Mouse (Mus musculus) layer of hippocampus, adult 18-20 months (tissue): ENCODE data around the gene 6330409D20Rik. TPM values are rescaled to one million over a fixed set of nuclear protein-coding genes. Genes with fewer than 3 reads are reported as not detected.

Experiments used
- DNase-seq, 2 experiments: peaks; one replicate each; pipeline ENCODE4 v3.0.0; 2022; ENCODE audit warnings: low spot score in 2 of 2
- total RNA-seq, 2 experiments: library from RNA; stranded (reverse); gene quantifications; 2 replicates each; pipeline ENCODE4 v1.2.3; 2021

Gene 6330409D20Rik
- total RNA-seq, 2 experiments from 2014 or later: 1.5 to 1.8 TPM

DNA sequence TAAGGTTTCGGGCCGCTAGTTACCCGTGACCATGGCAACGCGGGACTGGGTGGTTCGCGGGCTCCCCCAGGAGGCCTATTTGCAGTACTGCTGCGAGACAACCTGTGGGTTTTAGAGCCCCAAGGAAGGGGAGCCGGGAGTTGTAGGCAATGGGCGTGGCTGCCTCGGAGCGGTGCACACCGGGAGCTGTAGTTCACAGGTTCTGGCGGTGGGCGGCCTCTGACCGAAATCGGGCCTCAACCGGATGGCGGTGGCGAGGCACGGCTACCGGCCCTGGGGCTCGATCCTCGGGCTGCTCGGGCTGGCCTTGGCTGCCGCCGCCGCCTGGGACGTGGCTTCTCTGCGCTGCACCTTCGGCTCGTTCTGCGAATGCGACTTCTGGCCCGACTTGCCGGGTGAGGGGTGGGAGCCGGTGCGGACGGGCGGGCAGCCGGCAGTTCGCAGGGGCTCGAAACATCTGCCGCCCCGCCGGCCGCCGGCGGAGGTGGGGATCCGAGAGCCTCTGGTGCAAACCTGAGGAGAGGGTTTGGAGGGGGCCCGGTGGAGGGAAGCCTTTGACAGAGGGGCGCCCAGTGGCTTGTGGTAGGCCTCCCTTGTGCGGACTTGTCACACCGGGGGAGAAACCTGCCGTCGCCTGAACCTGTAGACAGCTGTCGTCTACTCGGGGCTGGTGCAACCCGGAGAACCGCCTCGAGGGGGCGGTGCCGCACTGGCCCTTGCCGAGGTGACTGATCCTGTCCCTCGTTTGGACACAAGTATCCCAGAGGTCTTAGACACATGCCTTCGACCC is 16.4 kb upstream of the 6330409D20Rik start, which contains the start of gene Tor2a:
Gene Tor2a, plus strand, starts transcription at position 179 of the 790 bp plus-strand sequence.
- peak; percentile 96 to 98 for DNase-seq

DNA sequence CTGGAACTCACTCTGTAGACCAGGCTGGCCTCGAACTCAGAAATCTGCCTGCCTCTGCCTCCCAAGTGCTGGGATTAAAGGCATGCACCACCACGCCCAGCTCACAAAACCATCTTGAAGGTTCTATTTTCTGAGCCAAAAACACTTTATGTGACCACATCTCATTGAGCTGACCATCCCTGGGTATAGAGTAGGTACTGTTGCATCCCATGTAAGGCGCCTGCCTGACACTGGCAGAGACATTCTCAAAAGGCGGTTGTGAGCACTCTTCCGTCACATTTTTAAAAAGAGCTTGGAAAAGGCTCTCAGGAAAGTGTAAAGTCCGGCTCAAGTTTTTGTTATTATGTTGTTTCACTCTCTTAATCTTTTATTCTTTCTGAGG is 15.8 kb upstream of the 6330409D20Rik start:
- DNase-seq: no peak

DNA sequence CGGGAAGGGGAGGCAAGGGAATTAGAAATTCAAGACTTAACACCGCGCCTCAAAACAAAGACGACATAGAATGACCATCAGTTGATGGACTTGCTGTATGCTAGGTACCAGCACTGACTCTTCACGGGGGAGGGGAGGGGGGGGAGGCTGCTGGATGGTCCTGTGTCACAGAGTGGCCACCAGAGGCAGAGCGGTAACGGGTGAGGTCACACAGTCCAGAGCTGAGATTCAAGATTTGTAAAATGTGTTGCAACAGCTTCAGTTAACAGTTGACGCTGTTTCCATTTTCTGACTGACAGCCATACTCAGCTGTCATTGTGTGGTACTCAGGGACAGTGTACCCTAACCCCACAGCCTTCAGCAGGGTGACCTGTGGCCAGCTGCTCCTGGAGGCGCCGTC is 11.4 kb upstream of the 6330409D20Rik start:
- DNase-seq: no peak

DNA sequence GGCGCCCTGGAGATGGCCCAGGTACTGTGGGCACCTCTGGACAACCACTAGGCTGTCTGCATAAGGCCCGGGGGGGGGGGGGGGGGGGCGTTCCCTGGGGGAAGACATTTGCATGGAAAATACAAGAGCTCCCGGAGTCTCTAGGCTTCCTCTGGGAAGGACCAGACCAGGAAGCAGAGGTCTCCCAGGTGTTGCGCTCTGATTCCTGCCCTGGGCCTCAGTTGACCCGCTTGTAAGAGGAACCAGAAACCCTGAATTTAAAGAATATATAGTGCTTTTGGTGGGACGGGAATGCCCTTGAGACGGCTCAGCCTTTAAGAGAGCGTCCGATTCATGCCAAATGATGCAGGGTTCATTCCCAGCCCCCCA is 10.8 kb upstream of the 6330409D20Rik start:
- no peak for DNase-seq

DNA sequence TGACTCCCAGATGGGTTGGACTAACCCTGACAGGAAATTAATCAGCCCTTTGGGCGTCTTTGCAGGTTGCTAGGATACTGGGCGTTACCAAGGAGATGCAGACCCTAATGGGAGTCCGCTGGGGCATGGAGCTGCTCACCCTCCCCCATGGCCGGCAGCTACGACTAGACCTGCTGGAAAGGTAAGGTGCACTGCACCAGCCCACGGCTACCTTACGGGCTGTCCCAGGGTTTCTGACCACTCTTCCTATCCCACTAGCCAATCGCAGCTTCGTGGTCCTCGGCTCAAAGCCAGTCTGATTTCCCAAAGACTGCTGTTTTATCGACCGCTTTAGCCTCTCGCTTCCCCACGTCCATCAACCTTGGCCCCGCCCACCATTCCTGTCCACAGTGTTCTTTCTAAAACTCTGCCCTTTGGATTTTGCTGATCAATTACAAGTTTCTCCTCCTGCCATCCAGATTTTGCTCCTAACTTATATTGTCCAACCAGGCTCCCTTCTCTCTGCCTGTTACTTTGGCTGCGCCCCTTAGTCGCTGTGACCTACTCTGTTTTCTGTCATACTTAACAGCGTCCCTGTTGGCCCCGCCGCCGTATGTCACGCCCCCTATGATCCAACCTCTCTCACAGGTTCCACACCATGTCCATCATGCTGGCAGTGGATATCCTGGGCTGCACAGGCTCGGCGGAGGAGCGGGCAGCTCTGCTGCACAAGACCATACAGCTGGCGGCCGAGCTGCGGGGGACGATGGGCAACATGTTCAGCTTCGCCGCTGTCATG is 10.3 kb upstream of the 6330409D20Rik start:
- DNase-seq: no peak

DNA sequence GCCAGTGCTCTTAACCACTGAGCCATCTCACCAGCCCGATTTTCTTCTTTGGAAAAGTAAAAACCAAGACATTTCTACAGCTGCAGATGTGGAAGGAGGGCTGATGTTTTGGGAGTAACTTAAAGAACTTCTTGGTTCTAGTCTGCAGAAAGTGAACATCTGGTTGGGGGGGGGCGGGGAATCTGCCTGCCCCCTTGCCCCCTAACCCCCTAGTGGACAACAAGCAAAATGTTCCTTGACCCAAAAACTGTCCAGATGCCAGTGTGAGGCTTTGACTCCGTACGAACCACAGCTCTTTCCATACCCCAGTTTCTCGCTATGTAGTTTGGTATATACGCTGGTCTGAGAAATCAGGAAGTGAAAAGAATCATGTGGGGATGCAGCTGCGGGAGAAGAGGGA is 9.4 kb upstream of the 6330409D20Rik start:
- no peak for DNase-seq

DNA sequence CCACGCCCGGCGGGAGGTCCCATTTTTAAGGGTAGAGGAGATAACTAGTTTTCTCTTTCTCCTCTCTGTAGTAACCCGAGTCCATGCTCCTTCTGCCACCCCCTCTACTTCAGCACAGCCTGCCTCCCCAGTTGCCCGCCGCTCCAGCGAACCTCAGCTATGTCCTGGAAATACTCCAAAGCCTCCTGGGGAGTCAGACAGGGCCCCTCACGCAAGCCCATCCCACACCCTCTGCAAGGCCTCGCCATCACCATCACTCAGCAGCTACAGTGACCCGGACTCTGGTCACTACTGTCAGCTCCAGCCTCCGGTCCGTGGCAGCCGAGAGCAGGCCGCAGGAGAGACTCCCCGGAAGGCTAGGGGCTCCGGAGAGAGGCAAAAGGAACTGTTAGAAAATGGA is 8.3 kb upstream of the 6330409D20Rik start:
- no peak for DNase-seq

DNA sequence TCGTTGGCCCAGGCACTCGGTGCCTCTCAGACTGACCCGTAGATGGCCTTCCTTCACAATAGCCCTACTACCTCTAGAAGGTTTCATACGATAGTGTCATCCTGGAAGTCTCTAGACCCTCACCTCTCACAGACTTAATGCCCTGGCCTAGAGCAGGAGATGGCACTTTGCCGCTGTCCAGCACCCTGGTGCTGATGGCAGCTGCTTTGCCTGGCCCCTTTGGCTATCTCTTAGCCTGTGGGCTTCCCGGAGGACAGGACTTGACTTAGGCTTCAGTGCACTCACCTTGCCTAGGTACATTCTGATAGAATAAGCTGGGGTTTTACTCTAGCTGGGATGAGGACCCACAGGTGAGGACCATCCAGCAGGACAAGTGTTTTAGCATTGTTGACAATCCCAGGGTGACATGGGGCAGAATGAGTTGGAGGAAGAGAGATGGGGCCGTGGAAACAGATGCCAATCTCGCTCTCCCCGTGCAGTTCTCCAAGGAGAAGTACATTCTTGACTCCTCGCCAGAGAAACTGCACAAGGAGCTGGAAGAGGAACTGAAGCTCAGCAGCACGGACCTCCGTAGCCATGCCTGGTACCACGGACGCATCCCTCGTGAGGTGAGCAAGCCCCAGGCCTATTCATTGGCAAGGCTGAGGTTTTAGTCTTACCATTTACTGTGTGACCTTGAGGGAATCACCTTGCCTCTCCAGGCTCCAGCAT is 3.6 kb upstream of the 6330409D20Rik start:
- no peak for DNase-seq

DNA sequence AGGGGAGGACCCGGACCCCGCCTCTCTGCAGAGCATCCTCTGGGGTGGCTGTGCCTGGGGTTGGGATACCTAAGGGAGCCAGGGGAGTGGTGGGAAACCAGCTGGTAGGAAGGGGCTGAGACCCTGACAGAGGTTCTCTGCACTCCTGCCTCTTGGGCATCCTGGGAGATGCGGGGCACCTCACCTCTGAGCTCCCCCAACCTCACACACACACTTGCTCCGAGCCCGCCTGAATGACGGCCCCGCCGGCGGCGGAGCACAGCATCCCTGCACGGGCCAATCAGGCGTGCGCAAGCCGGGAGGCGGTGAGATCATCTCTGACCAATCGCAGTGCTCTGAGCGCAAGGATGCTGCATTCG is 1.3 kb upstream of the 6330409D20Rik start:
- DNase-seq: peak; percentile 87 to 89

DNA sequence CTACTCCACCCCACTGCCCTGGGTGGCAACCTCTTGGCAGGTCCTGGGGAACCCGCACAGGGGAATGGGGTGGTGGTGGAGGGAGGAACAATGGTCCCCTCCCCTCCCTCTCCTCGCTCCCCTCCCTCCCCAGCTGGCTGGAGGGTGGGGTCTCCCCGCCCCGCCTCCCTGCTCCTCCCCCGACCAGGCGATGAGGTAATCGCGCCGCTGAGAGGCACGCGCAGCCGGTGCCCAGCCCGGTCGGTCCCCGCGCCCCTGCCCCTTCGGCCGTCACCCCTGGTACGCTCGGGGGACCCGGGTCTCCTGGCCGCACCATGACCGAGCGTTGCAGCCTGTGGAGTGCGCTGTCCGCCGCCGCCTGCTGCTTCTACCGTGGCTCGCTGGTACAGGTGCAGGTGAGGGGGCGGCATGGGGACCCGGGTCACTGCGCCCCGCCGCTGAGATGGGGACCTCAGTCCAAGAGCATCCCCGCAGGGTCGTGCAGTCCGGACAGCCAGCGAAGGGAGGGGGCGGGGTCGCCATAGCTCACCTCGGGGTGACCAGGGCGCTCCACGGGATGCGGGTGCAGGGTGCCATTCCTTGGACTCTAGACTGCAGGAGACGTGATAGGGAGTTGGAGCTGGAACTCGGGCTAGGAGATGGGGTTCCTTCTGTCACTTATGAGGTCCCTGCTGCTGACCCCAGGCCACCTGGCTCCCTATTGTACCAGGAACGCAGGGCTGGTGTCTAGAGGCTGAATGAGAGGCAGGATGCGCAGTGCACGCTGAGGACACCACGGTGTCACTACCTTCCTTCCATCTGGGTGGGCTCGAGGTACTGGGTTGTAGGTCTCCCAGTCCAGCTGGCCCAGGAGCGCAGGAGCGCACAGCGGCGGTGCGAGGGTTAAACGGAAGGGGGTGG is 707 bp upstream of the 6330409D20Rik start:
- DNase-seq: peak in 1 of 2 experiments; percentile 51

DNA sequence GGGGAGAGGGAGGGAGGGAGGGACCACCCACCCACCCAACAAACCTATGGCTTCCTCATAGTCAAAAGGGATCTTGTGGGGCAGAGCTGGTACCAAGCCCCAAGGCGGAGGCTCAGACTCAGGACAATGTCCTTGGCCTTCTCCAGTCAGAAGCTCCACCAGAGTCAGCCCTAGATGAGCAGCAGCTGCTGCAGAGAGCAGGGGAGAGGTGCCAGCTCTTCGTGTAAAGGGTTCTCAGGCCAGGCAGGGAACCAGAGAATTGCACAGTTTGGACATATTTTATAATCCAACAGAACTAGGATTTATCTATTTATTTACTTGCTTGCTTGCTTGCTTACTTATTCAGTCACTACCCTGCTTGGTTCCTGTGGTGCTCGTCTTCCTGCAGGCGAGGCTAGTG is 1.5 kb downstream of the 6330409D20Rik start:
- no peak for DNase-seq

DNA sequence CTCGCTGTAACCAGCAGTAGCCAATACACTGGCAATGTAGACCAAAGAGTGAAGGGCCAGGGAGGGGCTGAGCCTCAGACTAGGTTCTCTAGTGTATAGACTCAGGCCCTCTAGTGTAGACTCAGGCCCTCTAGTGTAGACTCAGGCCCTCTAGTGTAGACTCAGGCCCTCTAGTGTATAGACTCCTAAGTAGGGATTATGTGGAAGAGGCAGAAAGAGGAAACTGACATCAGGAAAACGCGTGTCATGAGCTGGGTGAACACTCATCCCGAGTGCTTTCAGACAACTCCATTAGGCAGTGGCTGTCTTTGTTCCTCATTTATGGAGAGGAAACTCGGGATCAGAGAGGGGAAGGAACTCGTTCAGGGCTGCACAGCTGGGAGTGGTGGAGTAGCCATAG is 3.8 kb downstream of the 6330409D20Rik start:
- no peak for DNase-seq

DNA sequence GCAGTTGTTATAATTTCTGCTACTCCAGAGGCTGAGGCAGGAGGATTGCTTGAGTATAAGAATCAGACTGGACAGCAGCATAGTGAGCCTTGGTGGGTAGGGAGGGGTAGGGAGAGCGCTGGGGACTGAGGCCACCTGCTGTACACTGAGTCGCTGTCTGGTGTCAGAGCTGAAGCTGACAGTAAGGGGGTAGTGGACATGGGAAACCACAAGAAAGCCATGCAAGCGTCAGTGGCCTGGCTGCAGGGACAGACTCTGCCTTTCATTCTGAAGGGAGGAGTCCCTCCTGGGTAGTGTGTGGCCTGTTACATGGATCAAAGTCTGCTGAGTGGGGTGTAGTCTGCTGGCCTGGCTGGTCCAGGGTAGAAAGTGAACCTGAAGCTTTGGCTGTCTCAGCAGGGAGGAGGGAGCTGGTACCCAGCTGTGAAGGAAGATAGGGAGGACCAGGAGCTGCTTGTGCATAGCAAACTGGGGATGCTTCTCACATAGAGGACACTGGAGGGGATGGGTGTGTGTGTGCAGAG is 4.4 kb downstream of the 6330409D20Rik start:
- DNase-seq: no peak

DNA sequence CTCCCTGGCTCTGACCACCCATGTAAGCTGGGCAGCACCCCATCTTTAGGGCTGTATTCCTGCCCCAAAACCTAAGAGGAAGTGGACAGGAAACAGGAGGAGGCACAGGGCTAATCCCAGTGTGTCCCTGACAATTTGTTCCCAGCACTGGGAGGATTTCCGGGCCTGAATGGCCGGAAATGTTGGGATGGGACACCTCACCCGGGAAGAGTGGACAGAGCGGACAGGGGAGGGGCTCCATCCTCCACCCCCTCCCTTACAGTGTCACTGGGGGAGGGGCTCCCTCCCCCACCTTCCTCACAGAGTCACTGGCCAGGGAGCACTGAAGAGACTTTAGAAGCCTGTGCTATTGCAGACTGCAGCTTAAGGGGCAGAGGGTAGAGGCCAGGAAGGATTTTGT is 5.9 kb downstream of the 6330409D20Rik start:
- no peak for DNase-seq

DNA sequence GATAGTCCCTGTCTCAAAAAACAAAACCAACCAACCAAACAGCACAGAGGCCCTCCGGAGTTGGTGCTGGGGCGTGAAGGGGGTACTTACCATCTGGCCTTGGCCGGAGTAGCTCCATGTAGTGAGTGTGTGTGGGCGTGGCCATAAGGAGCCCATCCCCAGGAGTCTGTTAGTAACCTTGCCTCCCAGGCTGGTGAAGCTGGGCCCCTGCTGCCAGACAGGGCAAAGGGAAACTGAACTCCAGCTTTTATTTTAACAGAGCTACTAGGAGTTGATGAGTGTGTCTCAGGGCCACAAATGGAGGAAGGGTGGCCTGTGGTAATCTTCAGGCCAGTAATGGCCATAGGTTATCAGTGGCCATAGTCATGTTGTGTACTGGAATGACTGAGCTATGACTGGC is 6.3 kb downstream of the 6330409D20Rik start:
- no peak for DNase-seq

DNA sequence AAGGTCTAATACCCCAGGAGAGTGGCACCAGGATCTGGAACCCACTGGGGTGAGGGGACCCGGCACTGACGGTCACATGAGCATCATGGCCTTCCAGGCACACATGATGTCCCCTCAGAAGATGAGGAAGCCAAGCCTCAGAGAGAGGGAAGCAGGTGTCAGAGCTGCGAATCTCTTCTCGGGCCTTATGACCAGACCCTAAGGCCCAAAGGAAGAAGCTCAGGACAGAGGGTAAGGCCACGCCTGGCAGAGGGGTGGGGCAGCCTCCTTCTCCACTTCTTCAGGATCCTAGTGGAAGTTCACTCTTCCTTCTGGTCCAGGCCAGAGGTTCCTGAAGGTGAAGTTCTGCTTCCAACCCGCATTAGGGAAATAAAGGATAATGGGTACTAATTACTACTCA is 8.1 kb downstream of the 6330409D20Rik start:
- no peak for DNase-seq

DNA sequence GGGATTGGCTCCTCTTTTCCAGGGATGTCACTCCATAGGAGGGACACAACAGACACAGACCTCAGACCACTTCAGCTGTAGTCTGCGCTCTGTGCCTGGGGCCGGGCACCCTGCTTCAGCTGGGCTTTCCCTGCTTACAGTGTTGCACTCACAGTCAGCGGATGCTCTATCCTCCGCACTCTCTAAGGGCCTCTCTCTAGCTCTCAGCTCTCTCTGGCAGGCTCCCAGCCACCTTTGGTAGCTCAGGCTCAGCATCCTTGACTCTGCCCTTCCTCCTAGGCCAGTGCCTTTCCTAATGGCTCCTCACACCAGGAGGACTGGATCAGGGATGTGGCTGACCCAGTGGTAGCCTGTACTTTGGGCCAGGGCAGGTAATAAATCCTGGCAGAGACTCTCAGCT is 8.9 kb downstream of the 6330409D20Rik start:
- DNase-seq: no peak

DNA sequence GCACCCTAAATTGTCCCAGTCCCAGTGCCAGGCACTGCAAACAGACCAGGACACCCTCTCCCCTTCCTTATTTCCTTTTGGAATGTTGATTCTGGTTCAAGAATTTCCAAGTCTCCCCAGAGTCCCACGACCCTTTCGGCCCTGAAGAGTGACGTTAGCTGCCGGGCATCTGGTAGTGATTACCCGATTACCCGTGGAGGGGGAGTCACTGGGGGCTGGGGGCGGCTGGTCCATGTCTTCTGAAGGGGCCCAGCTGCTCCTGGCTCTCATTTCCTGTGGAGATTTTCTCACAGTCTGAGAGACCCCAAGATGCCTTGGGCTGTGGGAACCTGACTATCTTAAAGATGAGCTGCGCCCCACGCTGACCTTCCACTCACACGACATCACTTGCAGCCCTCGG is 10.0 kb downstream of the 6330409D20Rik start:
- DNase-seq: no peak

DNA sequence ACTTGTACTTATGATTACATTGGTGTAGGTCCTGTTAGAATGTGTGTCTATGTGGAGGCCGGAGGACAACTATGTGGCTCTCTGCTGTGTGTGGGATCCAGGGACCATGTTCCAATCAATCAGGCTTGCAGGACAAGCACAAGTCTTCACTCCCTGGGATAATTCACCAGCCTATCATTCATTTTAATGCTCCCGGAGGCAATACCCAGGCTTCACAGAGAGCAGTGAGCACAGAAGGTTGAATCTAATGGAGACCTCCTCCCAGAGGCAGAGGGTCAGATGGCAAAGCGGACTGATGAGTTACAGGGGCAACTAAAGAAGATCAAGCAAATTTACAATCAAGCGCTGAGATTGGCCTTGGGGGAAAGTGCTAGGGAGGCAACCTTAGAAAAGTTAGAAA is 11.3 kb downstream of the 6330409D20Rik start:
- DNase-seq: no peak

DNA sequence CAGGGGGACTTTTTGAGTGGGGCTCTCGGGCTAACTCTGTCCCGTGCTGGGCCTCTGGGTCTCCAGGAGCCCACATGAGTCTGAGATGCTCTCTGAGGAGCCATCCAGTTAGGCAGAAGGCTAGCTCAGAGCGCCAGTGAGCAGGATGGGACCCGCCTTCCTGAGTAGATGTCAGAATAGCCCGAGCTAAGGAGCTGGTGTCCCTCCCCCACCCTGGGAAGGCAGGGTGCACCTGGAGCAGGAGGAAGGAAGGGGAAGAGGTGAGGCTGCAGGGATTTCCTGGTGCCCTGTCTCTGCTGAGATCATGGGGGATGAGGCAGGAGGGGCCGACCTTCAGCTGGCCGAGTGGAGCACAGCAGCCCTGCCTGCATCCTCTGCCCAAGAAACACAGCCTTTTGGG is 12.4 kb downstream of the 6330409D20Rik start:
- no peak for DNase-seq

DNA sequence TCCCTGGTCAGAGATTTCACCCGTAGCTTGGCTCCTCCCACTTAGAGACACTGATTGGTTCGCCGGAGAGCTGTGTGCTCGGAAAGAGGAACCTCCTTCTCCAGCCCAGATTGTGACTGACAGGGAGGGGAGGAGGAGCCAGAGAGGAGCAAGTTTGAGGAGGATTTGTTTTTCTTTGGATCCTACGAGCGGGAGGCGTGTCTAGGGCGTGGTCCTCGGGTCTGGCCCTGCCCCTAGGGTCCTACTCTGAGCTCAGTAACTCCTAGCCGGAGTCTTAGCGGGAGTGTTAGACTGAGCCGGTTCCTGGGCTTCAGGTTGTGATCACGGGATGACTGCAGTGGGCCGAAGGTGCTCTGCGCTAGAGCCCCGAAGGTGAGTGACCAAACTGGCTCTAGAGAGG is 13.4 kb downstream of the 6330409D20Rik start:
- DNase-seq: peak; percentile 80 to 85
